Mouse (Mus musculus) small intestine, adult 2 months (tissue): Measurements from ENCODE around the gene Mcfd2.

Source experiments
- CTCF ChIP-seq: fragments of 200-500 bp; IDR thresholded peaks from 2 replicates; pipeline ENCODE4 v1.5.1; 2012; ENCODE audit warnings: low read depth, mild to moderate bottlenecking, control low read depth, inconsistent platforms, low read length, moderate library complexity, mixed read lengths; ENCODE audit not compliant: insufficient replicate concordance, insufficient read length; ENCODE audit errors: extremely low read depth
- POLR2A ChIP-seq: fragments of 200-500 bp; IDR thresholded peaks from 2 replicates; pipeline ENCODE4 v1.6.1; 2012; ENCODE audit warnings: low read depth, mild to moderate bottlenecking, control low read depth, inconsistent platforms, low read length, moderate library complexity

DNA sequence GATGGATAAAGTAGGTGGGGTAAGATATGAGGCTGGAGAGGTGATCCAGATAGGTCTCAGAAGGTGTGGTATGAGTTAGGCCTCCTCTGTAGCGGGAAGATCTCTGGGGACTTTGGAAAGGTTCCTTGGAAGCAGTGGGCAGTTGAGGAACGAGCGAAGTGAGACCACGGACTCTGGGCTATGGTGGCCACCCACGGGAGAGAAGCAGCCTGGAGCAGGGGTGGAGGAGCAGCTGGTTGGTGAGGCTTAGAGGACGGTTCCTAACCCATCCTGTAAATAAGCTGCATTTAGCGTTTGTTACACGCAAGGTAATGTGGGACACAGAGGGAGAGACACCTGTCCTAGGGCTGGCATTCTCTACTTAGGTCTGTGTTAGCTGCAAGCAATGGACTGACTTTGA lies 39.3 kb upstream of the Mcfd2 start:
- TF ChIP-seq POLR2A (no peak), CTCF (no peak)
